Mouse (Mus musculus): ENCODE data around the gene Tmtc1.

The Tmtc1 gene

GRCm38 (mm10) chr6:148443726-148444701 lies at the start of gene Tmtc1:
Tmtc1 (minus strand) TSS chr6:148444389.
- DNase-seq (ENCODE audit: low read depth, low spot score) = peak; percentile 73

- no peak for DNase-seq (ENCODE audit: low read depth, low spot score)
Measured at GRCm38 (mm10) chr6:148491849-148492248, 47.7 kb upstream of the Tmtc1 start.

DNA sequence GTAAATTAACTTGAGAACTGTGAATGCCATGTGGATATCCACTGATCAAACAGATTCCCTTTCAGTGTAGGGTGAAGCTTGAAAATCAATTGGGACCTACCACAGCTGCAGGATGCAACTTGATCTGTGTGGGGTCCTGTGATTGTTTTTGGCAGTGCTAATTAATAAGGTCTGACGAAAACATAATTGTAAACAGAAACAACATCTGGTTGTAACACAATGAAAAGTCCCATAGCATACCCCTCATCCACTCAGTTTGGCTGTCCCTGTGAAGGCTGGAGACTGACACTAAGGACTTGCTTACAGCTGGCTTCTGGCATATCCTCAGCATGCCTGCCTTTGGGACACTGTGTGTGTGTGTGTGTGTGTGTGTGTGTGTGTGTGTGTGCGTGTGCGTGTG lies 42.6 kb upstream of the Tmtc1 start:
- no peak for DNase-seq (ENCODE audit: low read depth, low spot score)

- DNase-seq (ENCODE audit: low read depth, low spot score) = no peak
Measured at GRCm38 (mm10) chr6:148481894-148482293, 37.7 kb upstream of the Tmtc1 start.

DNA sequence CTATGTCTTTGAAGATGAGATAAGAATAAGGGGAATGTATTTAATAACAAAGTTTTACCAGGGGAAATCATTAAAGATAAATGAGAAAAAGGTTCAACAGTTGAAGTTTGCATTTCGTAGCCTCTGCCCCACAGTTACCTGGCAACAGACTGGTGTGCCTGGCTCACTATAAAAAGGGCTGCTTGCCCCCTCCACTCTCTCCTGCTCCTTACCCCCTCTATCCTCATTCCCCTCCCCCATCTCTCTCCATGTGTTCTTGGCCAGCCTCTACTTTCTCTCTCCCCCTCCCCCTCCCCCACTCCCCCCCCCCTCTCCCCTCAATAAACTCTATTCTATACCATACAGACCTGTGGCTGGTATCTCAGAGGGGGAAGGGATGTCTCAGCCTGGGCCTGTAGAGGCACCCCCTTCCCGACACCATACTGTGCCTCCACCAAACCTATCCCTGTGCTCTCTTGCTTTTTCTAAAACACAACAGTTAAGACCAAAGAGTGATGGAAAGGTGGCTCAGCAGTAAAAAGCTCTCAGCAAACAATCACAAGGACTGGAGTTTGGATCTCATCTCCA lies 35.6 kb upstream of the Tmtc1 start:
- DNase-seq (ENCODE audit: low read depth, low spot score) = no peak

GRCm38 (mm10) chr6:148478350-148478749 lies 34.2 kb upstream of the Tmtc1 start:
- no peak for DNase-seq (ENCODE audit: low read depth, low spot score)

DNA sequence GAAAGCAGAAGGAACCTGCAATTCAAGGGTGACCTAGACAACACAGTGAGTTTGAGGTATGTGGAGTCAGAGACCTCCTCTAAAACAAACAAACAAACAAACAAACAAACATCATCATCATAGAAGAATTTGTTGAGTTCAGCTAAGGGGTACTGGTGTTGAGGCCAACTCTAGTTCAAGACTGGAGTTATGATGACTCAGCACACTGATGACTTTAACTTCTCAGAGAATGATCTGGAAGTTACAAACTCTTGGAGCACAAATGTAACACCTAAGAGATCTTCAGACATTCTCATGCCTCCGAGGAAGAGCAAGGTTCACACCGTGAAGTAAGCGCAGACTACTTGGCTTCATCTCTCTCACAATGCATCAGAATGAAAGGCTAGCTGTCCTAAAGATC lies 28.1 kb upstream of the Tmtc1 start:
- no peak for DNase-seq (ENCODE audit: low read depth, low spot score)

GRCm38 (mm10) chr6:148467924-148468389 lies 23.8 kb upstream of the Tmtc1 start:
- DNase-seq (ENCODE audit: low read depth, low spot score) = no peak

DNA sequence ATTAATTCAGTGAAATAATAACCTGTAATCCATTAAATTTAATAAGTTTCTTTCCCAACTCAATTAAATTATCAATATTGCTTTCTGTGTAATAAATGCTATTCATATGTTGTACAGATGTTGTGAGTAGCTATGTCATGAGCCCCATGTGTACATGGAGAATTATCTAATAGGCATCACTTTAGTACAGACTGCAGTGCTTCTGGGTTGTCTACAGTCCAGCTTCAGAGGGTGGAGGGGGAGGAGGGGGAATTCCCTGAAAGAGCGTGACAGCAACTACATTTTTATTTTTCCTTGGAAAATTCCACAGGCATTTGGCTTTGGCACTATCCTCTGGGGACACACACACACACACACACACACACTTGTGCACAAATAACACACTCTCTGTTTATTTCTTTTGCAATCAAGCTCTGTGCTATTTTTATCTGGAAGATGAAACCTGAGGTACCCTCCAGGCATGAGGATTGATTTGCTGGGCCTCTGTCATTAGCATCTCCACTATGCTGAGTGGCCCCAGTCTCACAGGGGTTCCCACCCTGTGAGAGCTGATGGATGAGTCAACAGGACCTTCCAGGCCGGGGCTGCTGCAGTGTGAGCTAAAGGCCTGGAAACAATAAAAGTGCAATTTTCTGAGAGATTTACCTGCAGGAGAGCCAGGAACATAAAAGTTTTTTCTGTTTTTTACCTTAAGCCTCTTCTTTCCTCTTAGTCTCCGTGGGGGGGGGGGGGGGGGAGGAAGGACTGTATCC lies 23.2 kb upstream of the Tmtc1 start:
- no peak for DNase-seq (ENCODE audit: low read depth, low spot score)

DNA sequence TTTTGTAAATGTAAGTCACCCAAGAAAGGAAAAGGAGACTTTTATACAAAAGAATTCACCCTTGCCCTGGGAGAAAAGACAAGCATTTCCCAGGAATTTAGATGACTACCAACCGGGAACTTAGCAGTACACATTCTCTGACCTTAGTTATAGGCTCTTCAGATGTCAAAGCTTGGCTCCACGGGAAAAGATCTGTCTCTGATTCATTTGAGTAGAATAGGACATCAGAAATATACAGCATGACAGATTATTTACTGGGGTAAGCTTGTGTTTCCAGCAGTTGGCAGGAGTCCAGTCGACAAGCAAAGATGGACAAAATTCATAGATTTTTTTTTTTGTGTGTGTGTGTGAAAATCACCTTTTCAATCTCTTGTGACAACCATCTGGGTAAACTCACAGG lies 15.4 kb upstream of the Tmtc1 start:
- DNase-seq (ENCODE audit: low read depth, low spot score) = no peak

GRCm38 (mm10) chr6:148455470-148455869 lies 11.3 kb upstream of the Tmtc1 start:
- peak; percentile 72 for DNase-seq (ENCODE audit: low read depth, low spot score)

- no peak for DNase-seq (ENCODE audit: low read depth, low spot score)
Measured at GRCm38 (mm10) chr6:148454740-148455139, 10.6 kb upstream of the Tmtc1 start.

GRCm38 (mm10) chr6:148448151-148448550 lies 4.0 kb upstream of the Tmtc1 start:
- peak; percentile 49 for DNase-seq (ENCODE audit: low read depth, low spot score)

- no peak for DNase-seq (ENCODE audit: low read depth, low spot score)
Measured at GRCm38 (mm10) chr6:148446113-148446512, 1.9 kb upstream of the Tmtc1 start.

- DNase-seq (ENCODE audit: low read depth, low spot score) = no peak
Measured at GRCm38 (mm10) chr6:148444796-148445195, 607 bp upstream of the Tmtc1 start.

GRCm38 (mm10) chr6:148443291-148443725 lies 881 bp downstream of the Tmtc1 start:
- DNase-seq (ENCODE audit: low read depth, low spot score) = peak; percentile 36

DNA sequence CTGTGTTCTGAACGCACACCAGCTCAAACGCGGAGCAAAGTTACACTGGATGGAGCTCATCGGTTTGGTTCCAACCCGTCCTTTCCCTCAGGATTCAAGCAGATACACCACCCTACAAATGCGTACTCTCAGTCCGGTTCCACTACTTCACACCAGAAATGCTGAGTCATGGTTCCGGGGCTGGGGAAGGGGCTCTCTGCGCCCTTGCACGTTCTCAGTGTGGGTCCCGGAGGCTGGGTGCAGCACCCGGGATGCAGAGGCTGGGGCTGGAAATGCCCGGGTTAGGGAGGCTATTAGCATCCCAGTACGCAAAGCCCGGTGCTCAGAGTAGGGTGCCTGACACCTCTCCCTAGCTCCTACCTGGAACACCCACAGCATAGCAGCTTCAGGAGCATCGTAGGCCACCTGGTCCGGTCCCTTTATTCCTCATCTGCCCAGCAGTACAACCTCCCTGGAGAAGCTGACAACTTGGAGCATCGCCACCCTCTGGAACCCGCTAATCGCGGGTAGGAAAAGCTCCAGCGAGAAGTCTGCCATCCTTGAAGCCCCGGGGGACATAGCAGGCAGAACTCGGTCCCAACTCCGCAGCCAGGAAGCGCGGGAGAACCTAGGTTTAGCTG lies 1.4 kb downstream of the Tmtc1 start:
- DNase-seq (ENCODE audit: low read depth, low spot score) = peak; percentile 50

DNA sequence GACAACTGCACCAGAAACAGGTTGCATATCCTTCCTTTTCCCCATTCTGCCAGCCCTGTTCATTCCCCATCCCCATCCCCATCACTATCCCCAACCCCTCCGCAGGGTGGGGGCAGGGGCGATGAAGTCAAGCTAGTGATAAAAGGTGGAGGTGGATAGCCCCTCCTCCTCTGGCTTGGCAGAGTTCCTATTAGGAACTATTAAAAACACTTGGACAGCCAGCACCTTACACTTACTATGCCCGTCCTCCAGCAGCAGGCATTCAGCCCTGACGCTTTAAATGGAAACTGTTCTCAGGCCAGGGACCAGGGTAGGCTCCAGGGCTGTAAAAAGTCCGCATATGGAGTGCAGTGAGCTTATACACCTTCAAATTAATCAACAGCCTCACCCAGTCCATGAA lies 2.3 kb downstream of the Tmtc1 start:
- DNase-seq (ENCODE audit: low read depth, low spot score) = no peak

DNA sequence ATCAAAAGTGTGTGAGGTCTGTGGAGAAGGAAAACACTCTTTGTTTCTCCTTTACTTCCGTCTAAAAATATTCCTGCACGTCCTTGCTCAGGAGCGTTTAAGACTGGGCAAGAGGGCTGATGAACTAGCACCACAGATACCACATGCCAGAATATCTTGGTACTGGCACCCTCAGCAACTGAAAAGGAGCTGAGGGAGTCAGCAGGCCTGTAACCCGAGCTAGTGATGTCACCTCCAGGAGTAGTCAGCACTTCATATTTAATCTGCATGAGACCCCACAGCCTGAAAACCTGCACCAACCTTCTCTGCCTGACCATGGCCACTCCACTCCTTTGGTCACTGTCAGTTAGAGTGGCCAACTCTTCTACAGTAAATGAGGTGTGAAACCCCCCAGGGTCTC lies 5.1 kb downstream of the Tmtc1 start:
- no peak for DNase-seq (ENCODE audit: low read depth, low spot score)

GRCm38 (mm10) chr6:148437565-148437964 lies 6.6 kb downstream of the Tmtc1 start:
- DNase-seq (ENCODE audit: low read depth, low spot score) = no peak

DNA sequence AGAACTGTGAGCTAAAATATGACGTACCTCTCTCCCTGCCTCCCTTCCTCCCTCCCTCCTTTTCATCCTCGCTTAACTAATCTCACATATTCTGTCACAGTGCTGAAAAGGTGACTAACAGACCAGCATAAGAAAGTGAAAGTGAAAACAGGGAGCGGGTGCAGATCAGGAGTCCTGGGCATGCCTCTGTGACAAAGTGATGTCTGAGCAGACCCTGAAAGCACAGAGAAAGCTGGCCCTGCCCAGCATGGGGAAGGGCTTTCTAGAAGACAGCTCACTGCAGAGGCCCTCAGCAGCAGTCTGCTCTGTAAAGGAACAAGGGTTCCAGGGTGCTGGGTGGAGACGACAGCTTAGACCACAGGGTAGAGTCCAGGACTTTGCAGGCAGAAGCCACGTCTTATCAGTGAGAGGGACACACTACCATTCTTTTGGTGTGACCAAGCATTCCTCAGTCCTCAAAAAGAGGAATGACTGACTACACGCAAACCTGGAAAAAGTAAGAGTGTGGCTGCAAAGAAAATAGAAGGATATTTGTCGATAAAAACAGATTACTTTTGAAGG lies 7.7 kb downstream of the Tmtc1 start:
- no peak for DNase-seq (ENCODE audit: low read depth, low spot score)
